Mouse (Mus musculus) erythroblast, embryonic 14.5 days (primary cell): Measurements from ENCODE around the gene Spef2.

Experiments
- GATA1 ChIP-seq: IDR thresholded peaks from 2 replicates; pipeline ENCODE4 v1.6.1; 2012; ENCODE audit warnings: low read length, inconsistent platforms, mixed read lengths
- TAL1 ChIP-seq: IDR thresholded peaks from 3 replicates; pipeline ENCODE4 v1.6.1; 2012; ENCODE audit warnings: low read length, inconsistent platforms, mixed read lengths

DNA sequence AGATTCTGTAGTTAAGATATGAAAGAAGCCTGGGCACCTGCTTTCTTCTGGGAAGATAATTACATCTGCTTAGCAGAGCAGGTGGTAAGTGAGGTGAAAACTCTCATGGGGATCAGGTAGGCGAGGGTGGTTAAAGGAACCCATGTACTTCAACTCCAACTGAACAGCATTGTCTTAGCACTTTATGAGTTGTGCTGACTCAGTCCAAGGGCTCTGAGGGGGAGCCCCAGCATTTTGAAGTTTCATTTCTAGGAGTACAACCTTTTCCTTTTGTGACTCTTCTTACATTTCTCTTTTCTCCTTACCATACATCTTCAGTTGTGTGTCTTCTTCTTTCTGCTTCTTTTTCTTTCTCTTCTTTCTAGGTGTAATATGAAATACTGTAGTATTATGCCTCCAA, 213.5 kb downstream of the Spef2 start:
- TF ChIP-seq GATA1 (no peak), TAL1 (no peak)
